Mouse (Mus musculus) stomach, embryonic 15.5 days (tissue): ENCODE measurements at regions not wholly inside any gene's neighbourhood (a gene's known extent, or its start where the extent isn't known, plus 50 kb on each side); places are given as distances from the start of the nearest gene placed in this dataset.

Experiments used
- ATAC-seq: fragments of 200-750 bp; cut with Nextera tagmentation; 2 replicates; pipeline ENCODE4 v1.8.0; 2017; ENCODE audit warnings: low read depth, moderate number of reproducible peaks, moderate TSS enrichment; ENCODE audit not compliant: insufficient read depth, low FRiP score
- H3K27ac ChIP-seq: fragments of 300-500 bp; sonication (generic); 2 replicates; pipeline ENCODE4 v1.5.1; 2015; ENCODE audit warnings: mild to moderate bottlenecking, inconsistent platforms
- H3K27me3 ChIP-seq: fragments of 300-500 bp; sonication (generic); replicated peaks from 2 replicates; pipeline ENCODE4 v1.6.1; 2015; ENCODE audit warnings: inconsistent platforms
- H3K36me3 ChIP-seq: fragments of 300-500 bp; sonication (generic); 2 replicates; pipeline ENCODE4 v1.6.1; 2015; ENCODE audit warnings: inconsistent platforms
- H3K4me1 ChIP-seq: fragments of 300-500 bp; sonication (generic); 2 replicates; pipeline ENCODE4 v1.6.1; 2015; ENCODE audit warnings: inconsistent platforms
- H3K4me2 ChIP-seq: fragments of 300-500 bp; sonication (generic); 2 replicates; pipeline ENCODE4 v1.6.1; 2015; ENCODE audit warnings: mild to moderate bottlenecking, inconsistent platforms
- H3K4me3 ChIP-seq: fragments of 300-500 bp; sonication (generic); replicated peaks from 2 replicates; pipeline ENCODE4 v1.5.1; 2015; ENCODE audit warnings: inconsistent platforms
- H3K9ac ChIP-seq: fragments of 300-500 bp; sonication (generic); 2 replicates; pipeline ENCODE4 v1.6.1; 2015; ENCODE audit warnings: inconsistent platforms
- H3K9me3 ChIP-seq: fragments of 300-500 bp; sonication (generic); 2 replicates; pipeline ENCODE4 v1.6.1; 2016; ENCODE audit warnings: inconsistent platforms
- WGBS: fragments of 180-500 bp; shearing (Covaris S2); methylation state at CpG from one replicate; pipeline ENCODE4 v1.1.7; 2015; 5-methylcytosine and 5-hydroxymethylcytosine counted together

GRCm38 (mm10) chr16:51811073-51811472 lies 220.0 kb upstream of the Cblb start:
- 86% methylated on average over 1 of the region's 1 CpGs for WGBS
- no peaks in the 10 kb centered on the region for H3K4me1 ChIP-seq
- no peaks in the 10 kb centered on the region for H3K27me3 ChIP-seq
- no peak overlapping the region for H3K27ac ChIP-seq
- no peak overlapping the region for H3K4me2 ChIP-seq
- H3K4me3 ChIP-seq, result no peak overlapping the region
- no peak overlapping the region for H3K9ac ChIP-seq
- no peaks in the 10 kb centered on the region for H3K36me3 ChIP-seq
- no peaks in the 10 kb centered on the region for H3K9me3 ChIP-seq
- ATAC-seq, result no peak

GRCm38 (mm10) chr16:51842770-51843169 lies 188.3 kb upstream of the Cblb start:
- no peak overlapping the region for H3K27ac ChIP-seq
- no peaks in the 10 kb centered on the region for H3K36me3 ChIP-seq
- H3K4me3 ChIP-seq, result no peak overlapping the region
- H3K4me1 ChIP-seq, result 0 out of 2 replicates have a peak, but pooled peaks cover 2% of the 10 kb centered on the region
- no peaks in the 10 kb centered on the region for H3K9me3 ChIP-seq
- no peak overlapping the region for H3K9ac ChIP-seq
- no peak for ATAC-seq
- H3K4me2 ChIP-seq, result no peak overlapping the region
- no peaks in the 10 kb centered on the region for H3K27me3 ChIP-seq
- 80% methylated on average over 3 of the region's 3 CpGs for WGBS

- H3K27ac ChIP-seq, result no peak overlapping the region
- H3K27me3 ChIP-seq, result no peaks in the 10 kb centered on the region
- no peak overlapping the region for H3K9ac ChIP-seq
- no peaks in the 10 kb centered on the region for H3K36me3 ChIP-seq
- no peak overlapping the region for H3K4me2 ChIP-seq
- no peak for ATAC-seq
- 0 out of 2 replicates have a peak, but pooled peaks cover 2% of the 10 kb centered on the region for H3K4me1 ChIP-seq
- H3K9me3 ChIP-seq, result no peaks in the 10 kb centered on the region
- 82% methylated on average over 4 of the region's 4 CpGs for WGBS
- no peak overlapping the region for H3K4me3 ChIP-seq
Observed at GRCm38 (mm10) chr16:51845539-51845938, 185.5 kb upstream of the Cblb start.

- no peak for ATAC-seq
- no peaks in the 10 kb centered on the region for H3K9me3 ChIP-seq
- no peaks in the 10 kb centered on the region for H3K4me1 ChIP-seq
- 83% methylated on average over 4 of the region's 4 CpGs for WGBS
- H3K4me3 ChIP-seq, result no peak overlapping the region
- H3K36me3 ChIP-seq, result no peaks in the 10 kb centered on the region
- H3K27ac ChIP-seq, result no peak overlapping the region
- H3K4me2 ChIP-seq, result no peak overlapping the region
- H3K9ac ChIP-seq, result no peak overlapping the region
- no peaks in the 10 kb centered on the region for H3K27me3 ChIP-seq
Observed at GRCm38 (mm10) chr16:51880711-51881110, 150.3 kb upstream of the Cblb start.

- H3K4me2 ChIP-seq, result no peak overlapping the region
- 80% methylated on average over 2 of the region's 2 CpGs for WGBS
- no peak overlapping the region for H3K9ac ChIP-seq
- no peak for ATAC-seq
- H3K4me3 ChIP-seq, result no peak overlapping the region
- no peaks in the 10 kb centered on the region for H3K9me3 ChIP-seq
- no peaks in the 10 kb centered on the region for H3K36me3 ChIP-seq
- no peaks in the 10 kb centered on the region for H3K27me3 ChIP-seq
- no peak overlapping the region for H3K27ac ChIP-seq
- no peaks in the 10 kb centered on the region for H3K4me1 ChIP-seq
Observed at GRCm38 (mm10) chr16:51881127-51881526, 149.9 kb upstream of the Cblb start.

- 57% methylated on average over 2 of the region's 2 CpGs for WGBS
- ATAC-seq, result no peak
- no peak overlapping the region for H3K4me2 ChIP-seq
Observed at GRCm38 (mm10) chr16:51883813-51884212, 147.2 kb upstream of the Cblb start.

GRCm38 (mm10) chr16:51887496-51887895 lies 143.5 kb upstream of the Cblb start:
- H3K4me3 ChIP-seq, result no peak overlapping the region
- H3K9me3 ChIP-seq, result no peaks in the 10 kb centered on the region
- 90% methylated on average over 5 of the region's 5 CpGs for WGBS
- H3K4me2 ChIP-seq, result no peak overlapping the region
- no peaks in the 10 kb centered on the region for H3K36me3 ChIP-seq
- H3K4me1 ChIP-seq, result no peaks in the 10 kb centered on the region
- H3K9ac ChIP-seq, result no peak overlapping the region
- no peak for ATAC-seq
- no peaks in the 10 kb centered on the region for H3K27me3 ChIP-seq
- no peak overlapping the region for H3K27ac ChIP-seq

More at GRCm38 (mm10) chr16:51883813-51884212, 147.2 kb upstream of the Cblb start:
- no peaks in the 10 kb centered on the region for H3K4me1 ChIP-seq
- no peak overlapping the region for H3K9ac ChIP-seq
- no peaks in the 10 kb centered on the region for H3K36me3 ChIP-seq
- H3K9me3 ChIP-seq, result no peaks in the 10 kb centered on the region
- no peak overlapping the region for H3K27ac ChIP-seq
- no peak overlapping the region for H3K4me3 ChIP-seq
- no peaks in the 10 kb centered on the region for H3K27me3 ChIP-seq

GRCm38 (mm10) chr16:51905588-51905987 lies 125.4 kb upstream of the Cblb start:
- 94% methylated on average over 2 of the region's 2 CpGs for WGBS
- Histone ChIP-seq H3K27me3 (no peaks in the 10 kb centered on the region), H3K4me1 (no peaks in the 10 kb centered on the region), H3K4me3 (no peak overlapping the region), H3K36me3 (no peaks in the 10 kb centered on the region), H3K27ac (no peak overlapping the region), H3K9ac (no peak overlapping the region), H3K4me2 (no peak overlapping the region), H3K9me3 (no peaks in the 10 kb centered on the region)
- ATAC-seq, result no peak

DNA sequence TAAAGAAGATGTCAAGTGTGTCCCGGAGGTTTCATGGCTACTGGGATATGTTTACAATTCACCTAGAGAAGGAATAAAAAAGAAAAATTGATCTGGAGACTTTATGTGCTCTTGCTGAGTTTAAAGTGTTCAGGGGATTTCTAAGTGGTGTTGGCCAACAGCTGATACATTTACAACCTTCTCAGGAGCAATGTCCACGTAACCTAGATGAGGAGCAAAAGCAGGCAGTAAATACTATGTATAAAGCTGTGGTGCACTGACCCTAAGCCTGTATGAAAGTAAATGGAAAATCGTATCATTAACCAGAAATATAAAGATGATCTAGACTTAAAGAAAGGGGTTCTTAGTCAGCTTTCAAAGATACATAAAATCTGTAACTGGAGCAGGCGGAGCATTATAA lies 124.3 kb upstream of the Cblb start:
- no peaks in the 10 kb centered on the region for H3K4me1 ChIP-seq
- H3K4me2 ChIP-seq, result no peak overlapping the region
- no peak overlapping the region for H3K4me3 ChIP-seq
- no peaks in the 10 kb centered on the region for H3K36me3 ChIP-seq
- ATAC-seq, result no peak
- no peak overlapping the region for H3K27ac ChIP-seq
- H3K9ac ChIP-seq, result no peak overlapping the region
- 80% methylated on average over 4 of the region's 4 CpGs for WGBS
- no peaks in the 10 kb centered on the region for H3K27me3 ChIP-seq
- no peaks in the 10 kb centered on the region for H3K9me3 ChIP-seq

- no peaks in the 10 kb centered on the region for H3K36me3 ChIP-seq
- no peak overlapping the region for H3K4me3 ChIP-seq
- no peaks in the 10 kb centered on the region for H3K9me3 ChIP-seq
- no peak overlapping the region for H3K9ac ChIP-seq
- no peak overlapping the region for H3K4me2 ChIP-seq
- no peaks in the 10 kb centered on the region for H3K4me1 ChIP-seq
- no peak overlapping the region for H3K27ac ChIP-seq
- WGBS, result 87% methylated on average over 3 of the region's 3 CpGs
- no peak for ATAC-seq
- no peaks in the 10 kb centered on the region for H3K27me3 ChIP-seq
Observed at GRCm38 (mm10) chr16:51910046-51910445, 121.0 kb upstream of the Cblb start.

DNA sequence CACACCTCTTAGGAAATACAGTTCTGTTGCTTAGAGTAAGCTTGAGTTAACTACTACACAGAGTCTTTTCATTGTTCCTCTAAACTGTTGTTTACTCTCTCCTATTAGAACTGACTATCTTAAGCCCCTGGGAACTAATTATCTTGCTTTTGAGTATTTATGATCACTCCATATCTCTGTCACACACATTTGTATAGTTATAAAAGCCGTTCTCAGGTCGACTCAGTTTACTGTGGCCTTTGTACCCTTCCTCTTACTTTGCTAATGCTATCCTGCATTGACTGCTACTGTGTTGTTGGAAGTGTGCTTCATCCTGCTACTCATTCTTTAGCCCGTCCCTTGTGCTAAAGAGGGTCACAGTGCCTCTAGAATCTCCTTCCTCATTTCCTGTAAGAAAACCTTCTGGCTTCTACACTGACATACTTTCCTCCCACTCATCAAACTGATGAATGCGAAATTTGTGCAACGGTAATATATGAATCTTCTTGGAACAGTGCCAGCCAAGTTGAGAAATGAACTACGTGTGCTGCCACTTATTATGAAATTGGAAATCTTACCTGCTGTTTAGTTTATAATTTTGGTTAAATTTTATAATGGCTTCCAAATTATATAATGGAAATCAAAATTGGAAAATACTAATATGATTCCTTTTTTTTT lies 119.8 kb upstream of the Cblb start:
- H3K4me2 ChIP-seq, result no peak overlapping the region
- no peak overlapping the region for H3K4me3 ChIP-seq
- H3K4me1 ChIP-seq, result peaks cover under 1% of the 10 kb centered on the region; the same call in 1 of the 2 replicates
- no peaks in the 10 kb centered on the region for H3K36me3 ChIP-seq
- no peak overlapping the region for H3K27ac ChIP-seq
- 54% methylated on average over 6 of the region's 6 CpGs for WGBS
- H3K27me3 ChIP-seq, result no peaks in the 10 kb centered on the region
- no peak overlapping the region for H3K9ac ChIP-seq
- no peaks in the 10 kb centered on the region for H3K9me3 ChIP-seq
- ATAC-seq, result no peak

DNA sequence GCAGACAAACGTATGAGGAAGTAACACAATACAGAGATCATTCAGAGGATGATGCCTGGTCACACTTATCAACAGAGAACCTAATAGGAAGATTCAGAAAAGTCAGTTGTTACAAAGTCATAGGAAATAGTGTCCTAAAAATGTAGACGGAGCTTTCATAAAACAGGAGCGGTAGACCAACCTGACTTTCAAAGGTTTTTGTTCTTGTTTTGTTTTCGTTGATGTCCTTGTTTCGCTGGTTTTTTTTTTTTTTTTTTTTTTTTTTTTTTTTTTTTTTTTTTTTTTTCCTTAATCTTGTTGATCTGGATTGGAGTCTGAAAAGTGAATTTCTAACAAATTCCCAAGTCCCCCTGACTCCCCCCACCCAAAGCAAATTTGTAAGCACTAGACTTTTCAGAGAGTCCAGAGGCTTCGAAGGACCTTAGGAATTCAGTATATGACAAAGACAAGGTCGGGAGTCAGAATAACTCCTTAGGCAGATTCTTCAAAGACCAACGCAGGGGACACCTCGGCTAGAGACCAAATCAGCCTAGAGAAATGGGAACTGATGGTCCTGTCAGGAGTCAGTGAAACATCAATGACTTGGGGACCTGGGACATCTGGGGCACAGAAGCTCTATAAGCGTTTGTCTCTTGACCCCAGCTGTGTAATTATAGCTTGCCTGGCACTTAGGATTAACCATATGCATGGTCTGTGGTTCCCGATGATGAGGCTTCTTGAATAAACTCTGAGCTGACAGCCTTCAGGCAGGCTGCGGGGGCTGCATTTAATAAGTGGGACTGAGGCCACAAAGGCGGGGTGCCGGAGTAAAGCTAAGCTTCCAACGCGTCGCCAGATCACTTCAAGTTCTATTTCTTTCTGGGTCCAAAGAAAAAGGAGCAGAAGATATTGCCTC lies 115.7 kb upstream of the Cblb start:
- Histone ChIP-seq H3K9ac (no peak overlapping the region), H3K4me2 (no peak overlapping the region), H3K4me3 (no peak overlapping the region), H3K27ac (no peak overlapping the region), H3K36me3 (no peaks in the 10 kb centered on the region), H3K27me3 (no peaks in the 10 kb centered on the region), H3K4me1 (peaks cover 2% of the 10 kb centered on the region; the same call in 1 of the 2 replicates), H3K9me3 (no peaks in the 10 kb centered on the region)
- WGBS, result 62% methylated on average over 17 of the region's 17 CpGs
- ATAC-seq, result no peak
